Mouse (Mus musculus) spleen, adult 2 months (tissue): Measurements from ENCODE around the gene Arl13b.

ENCODE experiments used
- CTCF ChIP-seq: fragments of 200-500 bp; IDR thresholded peaks from 2 replicates; pipeline ENCODE4 v1.5.1; 2011; ENCODE audit warnings: mild to moderate bottlenecking, inconsistent platforms; ENCODE audit not compliant: insufficient read depth, insufficient read length, insufficient replicate concordance; ENCODE audit errors: extremely low read depth
- POLR2A ChIP-seq: fragments of 200-500 bp; IDR thresholded peaks from 2 replicates; pipeline ENCODE4 v1.6.1; 2011; ENCODE audit warnings: low read depth, low read length, inconsistent platforms

DNA sequence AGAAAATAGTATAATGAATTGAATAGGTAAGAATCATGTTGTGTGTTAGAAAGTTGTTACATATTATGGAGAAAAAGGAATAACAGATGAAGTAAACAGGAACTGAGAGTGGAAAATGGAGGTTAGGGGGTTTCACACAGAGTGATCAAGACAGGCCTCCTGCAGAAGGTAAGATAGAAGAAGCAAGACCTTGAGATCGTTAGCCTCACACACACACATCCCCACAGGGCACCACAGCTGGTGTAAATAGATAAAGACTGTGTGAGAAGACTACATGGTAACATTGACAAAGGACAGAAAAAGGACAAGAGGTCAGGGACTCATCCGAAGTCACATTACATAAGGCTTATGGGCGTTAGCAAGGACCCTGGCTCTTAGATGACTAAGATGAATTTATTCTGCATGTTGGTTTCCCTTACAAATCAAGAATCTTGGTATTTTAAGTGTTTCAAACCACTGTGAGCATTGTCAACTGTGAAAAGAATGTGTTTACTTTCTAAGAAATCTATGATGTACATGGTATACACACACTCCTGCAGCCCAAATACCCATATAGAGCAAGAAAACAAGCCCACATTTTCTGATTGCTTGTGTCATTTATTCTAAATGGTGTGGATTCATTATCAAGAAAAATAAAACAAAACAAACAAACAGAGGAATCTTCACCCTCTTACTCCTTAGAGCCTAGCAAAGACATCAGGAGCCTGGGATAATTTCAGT is 12.7 kb downstream of the Arl13b start:
- TF ChIP-seq POLR2A (no peak), CTCF (no peak)
